Mouse (Mus musculus): ENCODE measurements at regions not wholly inside any gene's neighbourhood (a gene's known extent, or its start where the extent isn't known, plus 50 kb on each side); places are given as distances from the start of the nearest gene placed in this dataset.

DNA sequence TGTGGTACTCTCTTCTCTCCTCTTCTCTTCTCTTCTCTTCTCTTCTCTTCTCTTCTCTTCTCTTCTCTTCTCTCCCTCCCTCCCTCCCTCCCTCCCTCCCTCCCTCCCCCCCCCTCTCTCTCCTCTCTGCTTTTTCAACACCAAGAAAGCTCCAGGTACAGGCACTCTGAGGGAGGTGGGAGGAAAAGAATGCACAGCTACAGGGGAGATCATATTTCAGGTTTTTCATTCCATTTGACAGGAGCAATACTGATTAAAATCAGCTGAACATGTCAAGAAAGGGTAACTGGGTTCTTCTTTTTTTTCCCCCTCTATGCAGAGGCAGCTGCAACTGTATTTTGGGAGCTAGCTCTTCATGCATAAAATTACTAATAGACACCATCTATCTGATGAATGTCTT is 368.8 kb upstream of the Rack1 start:
- DNase-seq: no peak

DNA sequence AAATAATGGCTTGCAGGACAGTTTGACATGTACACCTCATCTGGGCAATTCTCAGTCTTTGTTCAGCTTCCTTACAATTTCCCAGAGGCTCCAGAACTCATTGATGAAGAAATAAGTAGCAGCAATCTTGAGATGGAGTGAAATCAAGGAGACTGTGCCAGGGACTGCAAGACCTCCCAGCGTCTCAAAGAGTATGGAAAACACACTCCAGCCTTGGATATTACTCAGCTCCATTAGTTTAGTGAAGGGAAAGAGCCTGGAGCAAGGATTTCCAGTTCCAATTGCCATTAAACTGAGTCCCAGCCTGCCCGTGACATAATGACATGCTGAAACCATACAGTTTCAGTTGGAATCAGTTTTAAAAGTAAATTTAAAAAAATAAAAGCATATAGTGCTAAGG is 372.7 kb upstream of the Rack1 start:
- no peak for DNase-seq

DNA sequence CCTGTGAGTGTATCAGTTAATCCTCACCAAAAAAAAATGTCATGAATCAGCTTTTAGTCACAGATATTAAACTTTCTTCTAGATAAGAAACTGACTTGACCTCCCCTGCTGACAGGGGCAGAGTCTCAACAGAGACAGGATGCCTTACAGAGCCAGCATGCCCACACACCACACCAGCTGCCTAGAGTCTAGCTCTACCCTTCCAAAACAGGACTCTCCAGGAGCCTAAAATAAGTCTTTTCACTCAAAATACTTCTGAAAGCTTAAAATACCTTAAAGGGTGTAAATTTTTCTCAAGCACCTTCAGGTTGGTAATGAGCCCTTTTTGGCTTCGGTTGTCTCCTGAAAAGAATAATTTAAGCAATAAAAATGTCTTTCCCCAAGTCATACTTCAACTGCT is 373.7 kb upstream of the Rack1 start:
- DNase-seq: no peak

DNA sequence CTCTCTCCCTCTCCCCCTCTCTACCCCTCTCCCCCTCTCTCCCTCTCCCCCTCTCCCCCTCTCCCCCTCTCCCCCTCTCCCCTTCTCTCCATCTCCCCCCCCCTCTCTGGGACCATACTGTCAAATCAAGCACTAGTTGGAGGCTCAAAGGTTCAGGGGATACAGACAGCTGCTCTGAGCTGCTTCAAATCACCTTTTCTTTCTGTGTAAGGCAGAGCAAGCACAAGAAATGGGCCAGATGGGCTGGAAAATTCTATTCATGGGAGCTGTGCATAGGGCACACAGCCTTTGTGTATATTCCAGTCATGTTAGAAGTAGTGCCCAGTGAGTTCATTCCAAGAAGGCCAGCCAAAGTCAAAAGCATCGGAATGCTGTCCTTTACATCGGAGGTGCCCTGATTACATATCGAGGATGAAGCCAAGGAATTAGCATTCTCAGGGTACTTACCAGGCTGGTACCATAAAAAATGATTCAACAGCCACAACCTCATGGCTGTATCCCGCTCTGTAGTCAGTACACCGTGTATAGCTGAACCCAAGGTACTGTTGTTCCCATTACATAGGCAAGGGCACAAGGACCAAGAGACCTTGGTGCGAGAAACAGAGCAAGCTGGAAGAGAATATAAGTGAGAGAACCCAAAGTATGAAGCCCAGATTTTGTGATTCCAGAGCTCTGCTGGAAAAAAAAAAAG is 381.9 kb upstream of the Rack1 start:
- no peak for DNase-seq

DNA sequence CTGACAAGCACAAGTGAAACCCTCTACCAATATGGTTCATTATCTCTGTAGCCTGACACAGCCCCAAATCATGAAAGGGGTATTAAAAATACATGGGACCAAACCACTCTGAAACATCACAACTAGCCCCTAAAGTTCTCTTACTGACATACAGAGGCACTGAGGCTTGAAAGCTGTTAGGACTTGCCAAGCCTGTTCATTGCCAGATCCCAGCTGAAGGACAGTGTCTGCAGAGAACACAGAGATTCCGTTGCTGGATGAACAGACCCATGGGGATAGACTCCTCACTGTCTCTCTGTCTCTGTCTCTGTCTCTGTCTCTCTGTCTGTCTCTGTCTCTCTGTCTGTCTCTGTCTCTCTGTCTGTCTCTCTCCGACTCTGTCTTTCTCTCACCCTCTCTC is 382.5 kb upstream of the Rack1 start:
- no peak for DNase-seq

DNA sequence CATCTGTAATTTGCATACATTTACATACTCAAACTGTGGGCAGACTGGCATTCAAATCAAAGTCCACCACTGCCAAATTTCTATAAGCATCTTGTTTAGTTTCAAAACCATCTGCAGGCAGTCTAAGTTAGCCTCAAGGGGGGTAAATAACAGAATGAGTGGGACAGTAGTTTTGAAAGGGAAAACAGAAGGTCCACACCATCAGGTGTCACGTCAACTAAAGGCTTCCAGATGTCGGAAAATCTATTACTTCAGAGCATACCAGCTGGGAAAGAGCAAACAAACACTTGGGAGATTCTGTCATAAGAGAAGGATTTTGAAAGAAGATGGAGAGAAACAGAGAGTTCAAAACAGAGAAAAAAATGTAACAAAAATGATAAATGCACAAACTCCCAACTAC is 402.1 kb upstream of the Rack1 start:
- DNase-seq: no peak

DNA sequence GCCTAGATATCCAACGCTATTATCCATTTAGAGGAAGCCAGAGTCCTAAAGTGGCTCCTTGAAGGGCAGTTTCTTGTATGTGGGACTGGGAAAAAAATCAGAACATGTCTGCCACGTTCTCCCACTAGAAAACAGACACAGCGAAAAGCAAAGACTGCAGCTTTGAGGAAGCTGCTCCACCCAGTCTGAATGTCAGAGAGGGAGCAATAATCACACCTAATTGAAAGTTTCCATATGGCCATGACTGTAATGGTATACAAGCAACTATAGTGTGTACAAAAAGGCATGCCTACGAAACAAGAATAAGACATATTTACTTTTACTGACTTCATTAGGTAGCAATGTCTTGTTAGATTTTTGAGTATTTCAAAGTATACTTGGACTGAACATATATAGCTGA is 392.7 kb upstream of the Sgcd start:
- DNase-seq: no peak

DNA sequence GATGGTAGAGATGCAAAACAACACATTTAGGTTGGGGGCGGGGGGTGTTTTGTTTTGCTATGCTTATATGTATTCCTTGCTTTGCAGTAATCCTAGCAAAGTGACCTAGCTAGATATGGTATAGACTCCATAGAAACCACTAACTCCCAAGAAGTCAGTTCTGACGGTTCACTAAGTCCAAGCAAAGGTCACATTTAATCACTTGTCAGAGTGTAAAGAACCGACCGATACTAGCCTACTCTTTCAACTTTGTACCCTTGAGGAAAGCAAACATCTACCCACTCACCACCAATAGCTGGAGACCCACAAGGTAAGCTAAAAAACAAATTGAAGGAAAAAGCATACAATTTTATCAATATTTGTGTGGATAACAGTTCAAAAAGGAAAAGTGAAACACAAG is 389.3 kb upstream of the Sgcd start:
- DNase-seq: no peak

DNA sequence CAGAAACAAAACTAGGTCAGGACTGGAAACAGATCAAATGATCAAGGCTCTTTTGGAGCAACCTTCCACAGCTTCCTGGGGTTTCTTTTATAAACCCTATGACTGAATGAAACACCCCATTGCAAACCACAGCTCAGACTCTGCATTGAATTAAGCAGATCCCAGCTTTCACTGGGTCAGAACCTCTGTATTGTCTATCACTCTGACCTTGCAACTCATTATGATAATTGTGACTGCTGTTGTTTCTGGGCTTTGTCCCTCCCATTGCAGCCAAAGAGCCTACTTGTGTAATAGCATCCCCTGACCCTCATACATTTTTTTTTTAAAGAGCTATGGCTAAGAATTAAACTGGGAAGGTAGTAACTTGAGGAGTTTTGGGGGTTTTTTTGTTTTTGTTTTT is 388.5 kb upstream of the Sgcd start:
- no peak for DNase-seq

DNA sequence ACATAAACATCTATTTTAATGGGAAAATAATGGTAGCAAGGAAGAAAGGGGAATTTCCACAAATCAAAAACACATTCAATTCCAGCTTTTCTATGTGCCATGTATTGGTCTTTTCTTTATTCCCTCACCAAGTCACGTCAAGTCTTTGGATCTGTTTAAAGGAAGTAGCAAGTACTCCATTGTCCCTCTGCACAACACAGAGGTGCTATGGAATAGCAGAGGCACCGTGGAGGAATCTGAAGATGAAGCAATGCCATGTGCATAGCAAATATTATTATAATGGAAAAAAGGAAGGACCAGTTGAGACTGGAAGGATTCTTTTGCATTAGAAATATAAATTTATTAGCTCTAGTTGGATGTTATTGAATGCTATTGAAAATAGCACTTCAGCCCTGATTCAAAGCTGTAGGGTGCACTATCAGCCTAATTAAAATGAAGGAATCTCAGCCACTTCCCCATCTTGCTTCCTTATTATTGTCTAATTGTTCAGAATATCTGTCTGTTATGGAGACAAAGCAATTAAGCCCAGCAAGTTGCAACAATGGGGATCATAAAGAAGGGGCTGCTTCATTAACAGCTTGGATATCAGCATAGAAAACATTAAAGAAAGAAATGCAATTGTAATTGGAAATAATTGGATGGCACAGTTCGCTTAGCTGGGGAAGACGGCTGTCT is 362.7 kb upstream of the Sgcd start:
- no peak for DNase-seq

DNA sequence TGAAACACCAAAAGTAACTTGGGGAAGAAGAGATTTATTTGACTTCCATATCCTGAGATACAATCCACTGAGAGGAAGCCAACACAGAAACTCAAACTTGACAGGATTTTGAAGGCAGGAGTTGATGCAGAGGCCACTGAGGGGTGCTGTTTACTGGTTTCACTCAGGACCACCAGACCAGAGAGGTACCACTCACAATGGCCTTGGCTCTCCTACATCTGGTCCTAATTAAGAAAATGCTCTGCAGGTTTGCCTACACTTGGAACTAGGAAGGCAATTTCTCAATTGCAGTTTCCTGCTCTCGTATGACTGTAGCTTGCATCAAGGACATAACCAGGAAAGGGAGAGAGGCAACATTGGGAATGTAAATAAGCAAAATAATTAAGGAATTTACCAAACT is 325.7 kb upstream of the Sgcd start:
- DNase-seq: no peak

DNA sequence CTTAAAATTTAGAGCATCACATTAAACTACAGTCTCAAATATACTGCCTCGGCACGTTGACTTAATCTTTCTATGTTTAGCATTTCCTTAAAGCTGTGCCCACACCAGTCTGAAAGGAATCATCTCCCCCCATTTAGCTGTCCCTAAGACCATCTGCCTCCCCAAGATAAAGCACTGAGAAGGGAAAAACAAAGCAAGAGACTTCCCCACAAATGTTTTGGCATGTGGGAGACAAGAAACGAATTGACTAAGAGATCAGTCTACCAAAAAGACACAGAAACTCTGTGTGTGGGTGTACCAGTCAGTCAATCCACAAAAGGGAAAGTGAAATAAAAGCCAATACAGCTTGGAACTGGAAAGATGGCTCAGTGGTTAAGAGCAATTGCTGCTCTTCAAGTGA is 306.6 kb upstream of the Sgcd start:
- no peak for DNase-seq

DNA sequence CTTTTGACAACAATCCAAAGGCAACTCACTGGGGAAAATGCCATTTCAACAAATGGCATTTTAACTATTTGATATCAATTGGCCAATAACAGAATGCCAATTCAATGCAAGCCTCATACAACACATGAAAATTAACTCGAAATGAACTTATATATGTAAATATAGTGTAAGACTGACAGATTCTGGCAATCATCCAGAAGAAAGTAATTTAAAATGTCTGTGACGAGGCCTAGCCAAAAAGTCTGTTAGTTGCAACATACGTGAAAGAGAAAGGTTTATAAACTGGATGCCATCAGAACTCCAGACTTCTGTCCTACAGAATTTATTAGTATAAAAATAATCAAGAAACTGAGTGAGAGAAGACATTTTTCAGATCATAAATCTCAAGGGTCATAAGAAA is 273.7 kb upstream of the Sgcd start:
- no peak for DNase-seq

DNA sequence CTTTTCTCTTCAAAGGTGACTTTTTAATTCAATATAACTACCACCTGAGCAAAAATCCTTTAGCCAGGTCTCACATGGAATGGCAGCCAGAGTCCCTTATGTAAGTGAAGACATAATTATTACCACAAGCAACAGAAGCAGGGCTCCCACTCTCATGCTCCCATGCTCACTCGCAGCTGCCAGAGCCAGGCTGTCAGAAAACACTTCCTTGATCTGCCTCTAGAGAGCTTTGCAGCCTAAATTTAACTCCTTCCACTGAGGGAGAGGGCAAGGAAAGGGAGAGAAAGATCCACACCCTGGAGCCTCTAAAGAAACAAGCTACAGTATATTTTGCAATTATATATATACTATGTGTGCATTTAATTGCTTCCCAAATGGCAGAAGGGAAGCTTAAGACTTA is 272.3 kb upstream of the Sgcd start:
- DNase-seq: no peak

DNA sequence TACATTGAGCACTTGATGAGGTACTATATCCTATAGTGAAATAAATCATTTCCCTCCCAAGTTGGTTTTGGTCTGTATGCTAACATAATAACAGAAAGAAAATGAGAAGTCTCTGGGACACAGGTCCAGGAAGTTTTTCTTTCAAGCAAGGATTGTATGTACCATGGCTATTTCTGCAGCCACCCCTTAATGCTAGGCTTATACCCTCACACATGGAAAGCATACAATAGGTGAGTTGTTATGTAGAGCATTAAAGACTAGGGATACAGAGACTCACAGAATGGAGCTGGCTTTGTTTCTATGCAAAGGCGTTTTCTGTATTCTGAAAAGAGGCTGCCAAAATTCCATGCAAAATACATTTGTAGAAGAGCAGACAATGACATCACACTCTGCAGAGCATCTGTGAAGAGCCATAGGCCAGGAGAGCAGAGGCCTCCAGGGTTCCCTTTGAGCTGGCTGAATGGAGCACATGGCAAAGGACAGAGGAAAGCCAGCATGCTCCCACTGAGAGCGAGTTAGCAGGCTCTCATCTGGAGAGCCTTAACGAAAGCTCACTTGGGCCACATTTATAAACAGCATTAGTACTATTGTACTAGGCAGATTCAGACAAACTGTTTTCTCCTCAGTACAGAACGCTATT is 262.0 kb upstream of the Sgcd start:
- DNase-seq: no peak

DNA sequence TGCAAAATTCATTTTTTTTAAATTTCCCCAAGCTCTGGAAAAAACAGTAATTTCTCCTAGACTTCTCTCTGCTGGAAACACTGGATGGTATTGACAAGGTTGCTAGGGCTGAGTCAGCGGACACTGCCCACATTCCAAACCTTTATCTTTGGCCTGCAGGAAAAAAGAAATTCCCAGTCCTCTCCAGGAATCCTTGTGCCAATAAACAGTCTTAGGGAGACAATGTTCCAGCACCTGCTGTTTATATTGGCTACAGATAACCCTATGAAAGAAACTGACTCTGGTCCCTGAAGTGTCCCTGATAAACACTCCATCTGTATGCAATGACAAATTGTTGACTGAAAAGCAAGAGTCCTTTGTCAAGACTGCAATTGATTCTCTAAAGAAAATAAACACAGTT is 260.5 kb upstream of the Sgcd start:
- no peak for DNase-seq

DNA sequence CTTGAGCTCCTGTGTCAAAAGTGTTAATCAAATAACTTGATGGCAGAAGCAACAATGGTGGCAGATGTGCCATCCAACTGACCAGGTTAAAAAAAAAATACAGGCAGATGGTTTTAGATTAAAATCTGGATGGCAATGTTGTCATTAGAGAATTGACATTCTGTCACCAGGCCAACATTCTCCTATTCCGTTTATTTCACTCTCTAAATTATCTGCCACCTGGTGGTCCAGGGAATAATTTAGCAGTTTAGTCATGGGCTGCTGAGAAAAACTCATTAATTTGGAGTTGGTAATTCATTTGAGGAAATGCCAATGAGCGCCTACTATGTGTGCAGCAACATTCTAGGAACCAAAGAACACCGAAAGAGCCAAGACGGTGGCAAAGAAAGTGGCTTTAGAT is 232.4 kb upstream of the Sgcd start:
- DNase-seq: no peak

DNA sequence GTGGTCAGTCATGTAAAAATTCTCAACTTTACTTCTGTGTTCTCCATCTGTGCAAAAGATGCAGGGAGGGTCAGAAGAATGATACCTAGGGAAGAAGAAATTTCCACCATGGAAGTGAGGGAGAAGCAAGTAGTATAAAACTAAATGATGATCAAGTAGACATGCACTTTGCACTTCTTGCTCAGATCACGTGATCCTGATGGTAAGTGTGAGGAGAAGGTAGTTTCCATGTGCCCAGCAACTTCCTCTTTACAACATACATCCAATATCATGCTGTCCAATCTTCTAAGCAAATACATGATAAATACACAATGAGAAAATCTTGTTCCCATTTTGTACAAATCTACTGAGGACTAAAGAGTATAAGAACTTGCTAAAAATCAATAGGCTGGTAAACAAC is 230.4 kb upstream of the Sgcd start:
- no peak for DNase-seq

DNA sequence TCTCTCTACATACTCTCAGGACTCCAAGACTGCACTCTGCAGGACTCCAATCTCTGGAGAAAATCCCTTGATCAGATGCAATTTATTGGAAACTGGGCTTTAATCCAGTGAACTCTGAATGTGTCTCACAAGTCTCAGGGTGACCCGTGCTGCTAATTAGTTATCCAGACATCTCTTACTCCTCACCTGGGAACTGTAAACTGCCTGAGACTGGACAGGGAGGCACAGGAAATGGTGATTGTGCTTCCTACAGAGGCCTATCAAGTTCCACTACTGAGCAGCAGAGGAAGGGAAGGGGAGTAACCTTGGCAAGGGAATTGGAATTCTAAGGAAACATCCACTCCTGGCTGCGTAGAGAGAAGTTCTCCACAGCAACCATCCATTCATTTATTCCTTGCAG is 228.0 kb upstream of the Sgcd start:
- DNase-seq: no peak

DNA sequence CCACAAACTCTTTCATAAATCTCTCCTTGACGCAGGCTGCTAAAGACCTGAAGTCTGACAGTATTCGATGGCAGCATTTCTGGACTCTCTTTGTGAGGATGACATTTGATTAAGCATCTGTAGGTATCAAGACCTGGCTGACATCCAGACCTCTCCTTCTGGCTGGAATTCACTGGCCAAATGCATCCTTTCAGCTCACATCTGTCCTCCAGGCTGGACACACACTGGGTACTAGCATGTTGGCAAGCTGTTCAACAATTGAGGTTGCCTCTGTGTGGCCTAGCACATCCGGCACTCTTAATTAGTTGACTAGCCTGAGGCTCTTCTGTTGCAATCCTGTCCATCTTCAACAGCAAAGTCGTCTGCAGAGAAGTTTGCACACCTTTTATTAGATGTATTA is 197.8 kb upstream of the Sgcd start:
- peak; percentile 2 to 7 for DNase-seq

DNA sequence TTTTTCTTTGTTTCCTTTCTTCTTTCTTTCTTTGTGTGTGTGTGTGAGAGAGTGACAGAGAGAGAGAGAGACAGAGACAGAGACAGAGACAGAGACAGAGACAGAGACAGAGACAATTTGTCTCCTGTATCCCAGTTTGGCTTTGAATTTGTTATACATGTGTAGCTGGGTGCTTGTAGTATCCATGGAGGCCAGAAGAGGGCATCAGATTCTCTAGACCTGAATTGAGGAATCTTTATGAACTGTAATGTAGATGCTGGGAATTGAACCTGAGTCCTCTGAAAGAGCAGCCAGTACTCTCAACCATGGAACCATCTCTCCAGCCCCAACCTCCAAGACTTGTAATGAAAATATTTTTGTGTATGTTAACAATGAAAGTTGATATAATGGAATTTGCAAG is 190.2 kb upstream of the Sgcd start:
- no peak for DNase-seq

DNA sequence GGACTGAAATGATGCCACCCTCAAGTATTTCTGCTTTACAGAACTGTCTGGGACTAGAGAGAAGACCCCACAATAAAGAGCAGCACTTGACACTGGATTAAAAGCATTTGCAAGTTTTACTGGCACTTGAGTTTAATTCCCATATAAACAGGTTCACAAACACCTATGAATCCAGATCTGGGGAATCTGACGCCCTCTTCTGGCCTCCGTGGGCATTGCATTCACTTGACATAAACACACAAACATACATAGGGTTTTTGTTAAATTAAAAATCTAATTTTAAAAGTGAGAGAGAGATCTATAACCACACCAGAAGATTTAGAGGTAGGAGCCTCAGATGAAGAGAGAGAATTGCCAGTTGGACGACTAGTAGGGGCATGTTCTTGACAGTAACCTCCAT is 189.4 kb upstream of the Sgcd start:
- no peak for DNase-seq

DNA sequence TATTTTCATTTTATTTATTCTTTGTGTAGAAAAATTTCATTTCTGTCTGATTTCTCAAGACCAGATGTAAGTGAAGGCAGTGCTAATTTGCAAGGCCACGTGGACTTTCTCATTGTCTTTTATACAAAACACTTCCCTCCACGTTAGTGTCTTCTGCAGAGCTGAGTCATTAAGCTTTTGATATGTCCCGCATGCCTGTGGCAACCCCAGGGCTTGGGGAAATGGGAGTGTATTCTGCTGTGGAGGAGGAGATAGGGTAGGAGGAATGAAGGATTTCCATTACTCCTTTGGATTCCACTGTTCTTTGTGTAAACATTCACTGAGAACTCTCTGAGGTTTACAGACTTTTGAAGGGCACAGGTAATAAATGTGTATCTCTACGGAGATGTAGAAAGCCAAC is 187.7 kb upstream of the Sgcd start:
- DNase-seq: no peak

DNA sequence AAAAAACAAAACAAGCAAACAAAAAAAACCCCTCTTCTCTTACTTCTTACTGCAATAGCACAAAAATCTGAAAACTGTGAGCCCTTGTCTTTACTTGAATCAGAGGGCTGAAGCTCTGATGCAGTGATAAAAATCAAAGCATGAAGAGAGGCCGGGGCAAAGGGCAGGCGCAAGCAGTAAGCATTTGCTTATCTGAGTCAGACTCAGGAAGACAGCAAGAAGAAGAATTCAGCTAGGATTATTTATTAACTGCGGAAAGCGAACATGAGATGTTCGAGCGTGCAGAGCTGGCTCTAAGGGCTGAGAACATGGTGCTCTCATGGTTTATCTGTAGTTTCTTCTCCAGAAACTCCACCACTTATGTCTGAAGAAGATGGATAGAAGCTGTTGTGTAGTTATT is 163.4 kb upstream of the Sgcd start:
- DNase-seq: no peak

DNA sequence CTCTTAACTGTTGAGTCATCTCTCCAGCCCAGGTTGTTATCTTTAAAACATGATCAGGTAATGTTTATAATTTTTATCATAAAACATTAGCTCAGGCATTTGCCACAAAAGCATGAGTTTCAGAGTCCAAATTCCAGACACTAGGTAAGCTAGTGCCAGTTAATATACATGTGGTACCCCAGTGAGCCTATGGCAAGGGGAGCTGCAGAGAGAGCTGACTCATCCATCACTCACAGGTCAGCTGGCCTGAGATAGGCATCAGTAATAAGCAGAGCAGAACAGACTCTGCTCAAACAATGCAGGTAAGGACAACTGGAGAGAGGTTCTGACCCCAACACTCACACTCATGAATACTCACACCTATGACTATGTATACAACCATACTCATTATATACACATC is 144.6 kb upstream of the Sgcd start:
- no peak for DNase-seq
